Mouse (Mus musculus) forebrain, embryonic 13.5 days (tissue): ENCODE data around the gene Adora3. TPM values are rescaled to one million over a fixed set of nuclear protein-coding genes. Genes with fewer than 3 reads are reported as not detected.

Experiments used
- polyA plus RNA-seq: library from polyadenylated mRNA; unstranded; fragments of >200 nt; fragmentation: Nextera tagmentation; extraction: Ambion mirVana; gene quantifications from 2 replicates; pipeline ENCODE4 v1.2.1, GENCODE M21; 2015

The Adora3 gene
- polyA plus RNA-seq, 1 experiment from 2014 or later: 0.12 TPM

Other genes with a start within 250 kb of the Adora3 start
- gene Ddx20, start 183.3 kb upstream of the Adora3 start, polyA plus RNA-seq: 36.2 and 38.3 TPM in 2 replicates
- 2.5 and 3.6 TPM in 2 replicates for gene Inka2, start 166.3 kb upstream of the Adora3 start, polyA plus RNA-seq
- gene Rap1a, start 69.5 kb upstream of the Adora3 start, polyA plus RNA-seq: 73.2 and 84.7 TPM in 2 replicates
- gene Tmigd3, start within 50 bp of the Adora3 start, polyA plus RNA-seq: not detected in 2 replicates
- gene I830077J02Rik, start 61.8 kb downstream of the Adora3 start, polyA plus RNA-seq: 0.21 and 0.28 TPM in 2 replicates
- gene Wdr77, start 88.5 kb downstream of the Adora3 start, polyA plus RNA-seq: 113 and 122 TPM in 2 replicates
- gene Atp5f1, start 89.2 kb downstream of the Adora3 start, polyA plus RNA-seq: 528 and 564 TPM in 2 replicates
- gene Ovgp1, start 102.9 kb downstream of the Adora3 start, polyA plus RNA-seq: 3.0 and 3.6 TPM in 2 replicates
- 4.0 and 5.3 TPM in 2 replicates for gene Pifo, start 143.8 kb downstream of the Adora3 start, polyA plus RNA-seq
- not detected in 2 replicates for gene Chil5, start 162.0 kb downstream of the Adora3 start, polyA plus RNA-seq
- gene Chia1, start 242.4 kb downstream of the Adora3 start, polyA plus RNA-seq: 0.28 and 0.68 TPM in 2 replicates